8 mouse cellular contexts compared by ENCODE assay signal in the genomic region with DNA sequence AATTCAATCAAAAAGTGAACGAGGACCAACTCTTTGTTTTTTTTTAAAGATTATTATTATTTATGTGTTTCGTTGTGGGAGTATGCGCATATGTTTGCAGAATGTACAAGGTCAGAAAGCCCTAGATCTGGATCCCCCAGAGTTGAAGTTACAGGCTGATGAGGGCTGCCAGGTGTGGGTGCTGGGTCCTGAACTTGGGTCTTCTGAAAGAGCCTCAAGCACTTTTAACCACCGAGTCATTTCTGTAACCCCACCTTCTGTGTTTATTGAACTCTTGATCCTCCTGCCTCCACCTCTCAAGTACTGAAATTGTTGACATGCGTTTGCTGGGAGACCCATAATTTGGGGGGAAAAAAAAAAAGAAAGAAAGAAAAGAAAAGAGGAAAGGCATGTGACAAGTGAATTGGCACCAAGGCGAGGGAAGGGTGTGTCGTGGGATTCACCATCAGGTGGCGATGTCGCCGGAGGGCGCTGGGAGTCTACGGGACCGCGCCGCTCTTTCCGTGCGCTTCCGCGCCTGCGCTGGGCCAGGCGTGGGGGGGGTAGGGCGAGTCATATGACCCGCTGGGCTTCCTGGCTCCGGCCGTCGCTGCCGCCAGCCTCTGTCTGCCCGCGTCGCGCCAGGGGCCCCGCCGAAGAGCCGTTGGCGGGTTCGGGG. TPM values are rescaled to one million over a fixed set of nuclear protein-coding genes. Genes with fewer than 3 reads are reported as not detected.
DNase-seq lines count a peak whose midpoint lies in the region; ATAC-seq lines count a peak whose summit lies in the region.

A gene (plus strand): TSS at position 574 of the 658 bp plus-strand sequence.

- peak within 1 kb of the TSS; percentile 98 for H3K9ac ChIP-seq in hindbrain, embryonic 13.5 days

- H3K27me3 ChIP-seq in hindbrain, embryonic 13.5 days = no peaks in the 10 kb centered on the region

- peak; percentile 91 for ATAC-seq in hindbrain, embryonic 13.5 days (ENCODE audit: low FRiP score)

- H3K36me3 ChIP-seq in hindbrain, embryonic 13.5 days = no peaks in the 10 kb centered on the region

- no peaks in the 10 kb centered on the region for H3K9me3 ChIP-seq in hindbrain, embryonic 13.5 days

- H3K27ac ChIP-seq in hindbrain, embryonic 13.5 days = peak within 1 kb of the TSS; percentile 91

- H3K4me1 ChIP-seq in hindbrain, embryonic 13.5 days (replicated peaks) = peaks cover 25% of the 10 kb centered on the region

- H3K4me3 ChIP-seq in hindbrain, embryonic 13.5 days = peak within 1 kb of the TSS; percentile 97

- WGBS in hindbrain, embryonic 13.5 days = 10% methylated on average over 35 of the region's 36 CpGs

- H3K4me2 ChIP-seq in hindbrain, embryonic 13.5 days = peak within 1 kb of the TSS; percentile 84

- peak; percentile 100 for DNase-seq in NIH3T3 (ENCODE audit: low read depth)
- DNase-seq in cerebellum, postnatal 10 days = peak; percentile 99
- DNase-seq in frontal cortex, postnatal 14 days (ENCODE audit: low spot score in 2 of 2) = peak; percentile 86 to 92
- peak; percentile 97 to 99 for DNase-seq in layer of hippocampus, postnatal 25 days (ENCODE audit: extremely low spot score in 1 of 2, low spot score in 1 of 2)
- DNase-seq in lung, postnatal 25 days (ENCODE audit: low spot score) = peak; percentile 95
- DNase-seq in retina, embryonic 14.5 days (ENCODE audit: low spot score) = peak; percentile 99
- peak; percentile 99 for DNase-seq in thymus, postnatal 4 days

RNA-seq across cellular contexts. Expression of the gene that starts here (rescaled TPM):
- 96.1 and 98.2 TPM in 2 replicates for polyA plus RNA-seq in hindbrain, embryonic 13.5 days (2015; fragmentation: Nextera tagmentation; extraction: Ambion mirVana)
- 100 to 1,000 TPM; 186 to 217 TPM for total RNA-seq in layer of hippocampus, postnatal 25 days (2021)

Comparison
In these comparisons a context has a peak if more than half of its experiments do, and no peak if none do; other contexts are left out.
1. Peak in every context shown above with its lines: DNase-seq, ATAC-seq, H3K4me3 ChIP-seq and H3K27ac ChIP-seq.